Mouse (Mus musculus): ENCODE data around the gene Sh2d1b2.

DNA sequence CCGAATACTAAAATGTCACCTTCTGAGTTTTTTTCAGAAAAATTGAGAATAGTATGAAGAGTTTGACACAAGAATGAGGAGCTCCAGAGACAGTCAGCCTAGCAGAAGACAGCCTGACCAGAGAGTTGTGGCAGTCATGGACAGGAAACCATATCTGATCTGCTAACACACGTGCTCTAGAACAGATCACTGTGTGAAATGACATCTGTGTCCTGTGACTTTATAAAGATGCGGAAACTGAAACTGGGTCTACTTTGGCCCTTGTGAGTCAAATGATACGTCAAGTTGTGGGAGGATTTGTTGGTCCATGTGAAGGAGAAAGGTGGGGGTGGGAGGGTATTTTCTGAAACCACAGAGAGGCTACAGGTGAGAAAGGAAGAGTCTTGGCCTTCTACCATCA is 38.1 kb downstream of the Sh2d1b2 start:
- TF ChIP-seq CTCF (IDR thresholded peaks at IDR 0.05) (no peak), POLR2A (IDR thresholded peaks at IDR 0.05; ENCODE audit: insufficient read depth, low read depth, low read length) (no peak)
